Mouse (Mus musculus) embryo, embryonic 10.5 days (tissue): ENCODE measurements around the gene Dhx30.
"Not testable (repeated sequence)": the region's sequence is repeated elsewhere in the genome, so short reads cannot be mapped to it uniquely, and the experiment has no call there.

Experiments used
- DNase-seq: peaks from one replicate; pipeline ENCODE4 v3.0.0-alpha.2; 2015; ENCODE audit warnings: low spot score

Gene Dhx30

DNA sequence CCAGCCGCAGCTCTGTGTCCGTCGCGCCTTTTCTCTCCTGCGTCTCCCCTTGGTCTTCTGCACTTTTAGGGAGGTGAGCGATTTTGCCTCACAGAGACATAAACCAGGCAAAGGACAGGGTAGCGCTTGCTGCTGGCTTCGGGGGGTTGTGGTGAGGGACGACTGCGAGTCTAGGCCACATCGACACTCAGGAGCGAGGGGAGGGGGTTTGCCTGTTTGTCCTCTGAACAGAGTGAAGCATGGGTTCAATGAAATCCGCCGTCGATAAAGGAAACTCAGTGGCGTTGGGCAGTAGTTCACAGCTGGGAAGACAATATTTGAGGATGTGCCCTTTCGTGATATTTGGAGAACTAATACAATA is at the start of gene Dhx30:
Dhx30 (minus strand) TSS at position 52 of the 361 bp plus-strand sequence.
- DNase-seq: no peak

DNA sequence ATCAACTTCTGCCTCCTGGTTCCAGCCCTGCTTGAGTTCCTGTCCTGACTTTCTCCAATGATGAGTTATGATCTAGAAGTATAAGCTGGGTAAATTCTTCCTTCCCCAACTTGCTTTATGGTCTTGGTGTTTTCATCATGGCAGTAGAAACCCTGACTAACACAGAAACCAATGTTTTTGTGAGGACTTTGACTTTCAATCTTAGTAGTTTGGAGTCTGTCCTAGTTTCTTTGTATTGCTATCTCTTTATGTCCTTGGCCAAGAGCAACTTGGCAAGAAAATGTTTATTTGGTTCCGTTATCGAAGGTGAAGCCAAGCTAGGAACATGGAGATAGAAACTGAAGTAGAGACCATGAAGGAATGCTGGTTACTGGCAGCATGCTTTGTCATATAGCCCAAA is 45.4 kb upstream of the Dhx30 start:
- no peak for DNase-seq

DNA sequence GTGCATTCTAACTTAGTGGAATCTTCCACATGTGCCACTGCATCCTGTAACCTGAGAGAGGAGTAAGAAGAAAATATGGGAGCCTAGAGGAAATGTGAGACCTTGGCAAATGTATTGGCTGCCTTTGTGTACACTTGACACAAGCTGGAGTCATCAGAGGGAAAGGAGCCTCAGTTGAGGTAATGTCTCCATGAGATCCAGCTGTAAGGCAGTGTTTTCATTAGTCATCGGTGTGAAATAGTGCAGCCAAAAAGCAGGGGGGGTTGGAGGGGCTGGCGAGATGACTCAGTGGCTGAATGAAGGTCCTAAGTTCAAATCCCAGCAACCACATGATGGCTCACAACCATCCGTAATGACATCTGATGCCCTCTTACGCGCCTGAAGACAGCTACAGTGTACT is 44.8 kb upstream of the Dhx30 start:
- DNase-seq: no peak

DNA sequence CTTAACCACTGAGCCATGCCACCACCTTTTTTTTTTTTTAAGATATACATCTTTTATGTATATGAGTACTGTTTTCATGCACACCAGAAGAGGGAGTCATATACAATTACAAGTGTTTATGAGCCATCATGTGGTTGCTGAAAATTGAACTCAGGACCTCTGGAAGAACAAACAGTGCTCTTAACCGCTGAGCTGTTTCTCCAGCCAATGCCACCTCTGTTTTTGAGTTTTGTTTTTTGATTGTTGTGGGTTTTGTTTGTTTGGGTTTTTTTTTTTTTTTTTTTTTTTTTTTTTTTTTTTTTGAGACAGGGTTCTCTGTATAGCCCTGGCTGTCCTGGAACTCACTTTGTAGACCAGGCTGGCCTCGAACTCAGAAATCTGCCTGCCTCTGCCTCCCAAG is 42.9 kb upstream of the Dhx30 start:
- DNase-seq: not testable (repeated sequence)

DNA sequence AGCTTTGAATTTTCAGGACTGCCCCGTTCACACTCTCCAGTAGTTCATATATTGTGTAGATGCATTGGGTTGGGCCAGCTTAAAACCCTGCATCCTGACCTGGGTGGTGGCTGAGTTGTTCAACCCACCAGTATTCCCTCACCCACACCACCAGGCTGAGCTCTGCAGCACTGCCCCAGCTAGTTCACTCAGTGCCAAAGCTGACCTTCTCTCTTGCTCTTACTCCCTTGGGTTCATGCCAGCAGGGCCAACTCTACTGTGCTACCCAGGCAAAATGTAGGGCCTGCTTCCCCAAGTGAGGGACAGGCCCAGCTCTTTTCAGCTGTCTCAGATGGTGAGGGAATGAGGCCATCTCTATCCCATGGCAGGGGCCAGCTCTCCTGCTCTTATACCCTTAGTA is 41.4 kb upstream of the Dhx30 start:
- DNase-seq: no peak

DNA sequence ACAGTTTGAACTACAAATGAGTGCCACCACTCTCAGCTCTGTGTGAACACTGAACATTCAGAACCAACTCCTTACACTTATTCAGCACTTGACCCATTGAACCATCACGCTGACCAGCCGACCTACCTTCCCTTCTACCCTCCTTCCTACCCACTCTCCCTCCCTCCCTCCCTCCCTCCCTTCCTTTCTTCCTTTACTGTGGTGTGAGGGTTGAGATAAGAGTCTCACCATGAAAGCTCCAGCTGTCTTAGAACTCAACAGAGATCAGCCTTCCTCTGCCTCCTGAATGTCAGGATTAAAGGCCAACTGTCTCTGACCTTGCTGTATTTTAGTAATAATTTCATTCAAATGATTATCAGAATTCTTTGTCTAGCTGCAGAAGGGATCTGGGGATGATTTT is 31.0 kb upstream of the Dhx30 start:
- no peak for DNase-seq

DNA sequence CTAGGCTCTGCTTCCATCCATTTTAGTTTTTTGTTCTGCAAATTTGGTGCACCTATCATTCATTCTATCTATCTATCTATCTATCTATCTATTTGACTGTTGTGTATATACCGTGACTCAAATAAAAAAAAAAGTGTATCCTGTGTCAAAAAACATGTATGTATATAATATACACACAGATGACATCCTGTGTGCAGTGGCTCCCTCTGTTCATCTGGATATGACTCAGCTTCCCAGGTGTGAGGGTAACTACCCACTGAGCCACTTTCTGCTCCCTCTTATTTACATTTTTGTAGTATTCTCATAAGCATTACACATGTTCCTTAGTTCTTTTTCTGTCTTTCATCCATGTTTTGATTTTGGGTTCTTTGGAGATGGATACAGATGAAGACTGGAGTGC is 24.5 kb upstream of the Dhx30 start:
- no peak for DNase-seq

DNA sequence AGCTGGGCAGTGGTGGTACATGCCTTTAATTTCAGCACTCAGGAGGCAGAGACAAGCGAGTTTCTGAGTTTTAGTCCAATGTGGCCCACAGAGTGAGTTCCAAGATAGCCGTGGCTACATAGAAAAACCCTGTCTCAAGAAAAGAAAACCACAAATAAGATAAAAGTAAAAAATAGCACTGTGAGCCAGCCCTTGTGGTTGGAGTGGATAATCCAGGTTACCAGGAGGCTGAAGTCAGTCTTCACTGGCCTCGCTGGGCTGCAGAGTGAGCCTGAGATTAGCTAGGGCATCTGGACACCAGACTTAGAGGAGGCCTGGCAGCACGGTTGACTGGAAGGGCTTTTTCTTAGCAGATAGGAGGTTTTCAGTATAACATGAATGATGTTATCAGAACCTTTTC is 21.5 kb upstream of the Dhx30 start:
- DNase-seq: no peak

DNA sequence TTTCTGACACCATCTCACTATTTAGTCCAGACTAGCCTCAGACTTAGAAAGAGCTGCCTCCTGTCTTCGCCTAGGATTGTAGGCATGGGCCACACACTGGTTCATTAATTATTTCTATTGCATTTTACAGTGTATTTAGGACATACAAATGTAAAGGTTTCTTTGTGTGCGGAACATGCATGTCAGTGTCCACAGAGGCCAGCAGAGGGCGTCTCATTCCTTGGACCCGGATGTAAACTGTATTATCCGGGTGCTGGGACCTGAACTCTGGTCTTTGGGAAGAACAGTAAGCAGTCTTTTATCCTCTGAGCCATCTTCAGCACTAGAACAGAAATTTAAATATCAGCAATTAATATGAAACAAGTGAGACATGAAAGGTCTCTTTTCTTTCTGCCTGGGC is 16.5 kb upstream of the Dhx30 start:
- peak; percentile 23 for DNase-seq

DNA sequence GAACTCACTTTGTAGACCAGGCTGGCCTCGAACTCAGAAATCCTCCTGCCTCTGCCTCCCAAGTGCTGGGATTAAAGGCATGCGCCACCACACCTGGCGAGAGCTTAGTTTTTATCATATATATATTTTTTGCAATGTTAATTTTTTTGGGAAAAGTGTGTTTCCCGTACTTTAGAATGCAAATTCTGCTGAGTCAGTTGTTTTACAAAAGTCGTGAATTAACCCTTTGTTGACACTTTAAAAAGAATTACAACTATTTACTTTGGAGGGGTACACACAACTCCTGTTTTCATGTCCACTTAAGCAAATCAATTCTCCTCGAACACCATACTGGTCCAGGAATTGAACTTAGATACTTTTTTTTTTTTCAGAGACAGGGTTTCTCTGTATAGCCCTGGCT is 15.3 kb upstream of the Dhx30 start:
- DNase-seq: no peak

DNA sequence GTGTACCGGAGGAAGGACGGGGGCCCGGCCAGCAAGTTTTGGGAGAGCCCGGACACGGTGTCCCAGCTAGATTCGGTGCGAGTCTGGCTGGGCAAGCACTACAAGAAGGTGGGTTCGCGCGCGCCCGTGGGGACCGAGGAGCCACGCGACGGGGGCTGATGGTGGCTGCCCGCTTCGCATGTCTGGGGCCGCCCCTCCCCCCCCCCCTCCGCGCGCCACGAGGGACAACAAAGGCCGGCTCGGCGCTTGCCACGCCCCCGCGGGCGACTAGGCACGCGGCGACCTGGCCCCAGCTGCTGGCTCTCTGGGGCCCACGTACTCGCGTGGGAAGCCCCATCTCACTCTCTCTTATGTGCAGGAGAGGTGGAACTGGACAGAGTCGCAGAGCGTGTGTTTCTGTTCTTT is 14.6 kb upstream of the Dhx30 start:
- peak; percentile 65 for DNase-seq

DNA sequence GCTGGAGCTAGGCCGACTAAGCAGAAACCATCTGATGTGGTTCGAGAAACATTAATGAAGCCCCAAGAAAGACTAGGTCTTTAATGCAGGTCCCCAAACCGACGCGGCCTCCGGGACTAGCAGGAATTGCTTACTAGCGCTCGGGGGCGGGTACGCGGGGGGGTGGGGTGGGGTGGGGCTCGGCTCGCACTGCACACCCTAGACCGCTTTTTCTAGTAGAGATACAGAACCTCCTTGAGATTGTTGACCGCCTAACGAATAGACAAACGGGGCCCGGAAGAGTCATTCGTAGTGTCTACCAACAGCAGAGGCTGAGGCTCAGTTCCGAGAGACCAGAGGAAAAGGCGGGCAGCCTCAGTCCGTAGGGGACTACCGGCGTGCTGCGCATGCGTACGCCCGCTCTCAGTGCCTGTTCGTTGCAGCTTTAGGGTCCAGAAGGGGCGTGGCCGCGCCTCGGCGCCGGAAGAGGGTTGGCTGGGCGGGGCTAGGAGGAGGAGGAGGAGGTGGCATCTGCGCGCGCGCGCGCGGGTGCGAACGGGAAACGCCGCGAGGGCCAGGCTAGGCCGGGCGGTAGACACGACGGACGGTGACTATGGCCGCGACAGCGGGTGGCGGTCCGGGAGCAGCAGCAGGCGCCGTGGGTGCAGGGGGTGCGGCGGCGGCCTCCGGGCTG is 14.0 kb upstream of the Dhx30 start:
- DNase-seq: peak; percentile 100

DNA sequence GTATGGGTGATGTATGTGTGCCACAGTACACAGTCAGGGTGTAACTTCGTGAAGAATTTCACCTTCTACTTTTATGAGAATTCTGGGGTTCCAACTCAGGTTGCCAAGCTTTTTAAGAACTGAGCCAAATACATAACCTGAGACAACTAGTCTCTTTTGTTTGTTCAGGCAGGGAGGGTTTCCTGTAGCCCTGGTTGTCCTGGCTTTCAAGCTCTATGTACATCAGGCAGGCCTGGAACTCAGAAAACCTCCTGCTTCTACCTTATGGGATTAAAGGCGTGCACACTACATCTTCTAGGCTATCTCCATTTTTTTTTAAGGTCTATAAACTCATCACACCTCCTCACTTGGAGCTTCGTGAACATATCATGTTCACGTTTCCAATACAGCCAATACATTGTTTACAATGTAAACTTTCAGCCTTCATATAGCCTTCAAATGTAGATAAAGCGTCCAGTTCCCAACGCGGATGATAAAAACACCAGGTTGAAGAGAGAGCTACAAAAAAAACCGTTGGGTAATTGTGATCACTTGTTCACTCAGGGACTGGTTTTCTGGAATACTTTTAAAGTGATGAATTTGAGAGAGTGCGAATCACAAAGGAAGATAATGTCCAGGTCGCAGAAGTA is 13.4 kb upstream of the Dhx30 start:
- peak; percentile 36 for DNase-seq

DNA sequence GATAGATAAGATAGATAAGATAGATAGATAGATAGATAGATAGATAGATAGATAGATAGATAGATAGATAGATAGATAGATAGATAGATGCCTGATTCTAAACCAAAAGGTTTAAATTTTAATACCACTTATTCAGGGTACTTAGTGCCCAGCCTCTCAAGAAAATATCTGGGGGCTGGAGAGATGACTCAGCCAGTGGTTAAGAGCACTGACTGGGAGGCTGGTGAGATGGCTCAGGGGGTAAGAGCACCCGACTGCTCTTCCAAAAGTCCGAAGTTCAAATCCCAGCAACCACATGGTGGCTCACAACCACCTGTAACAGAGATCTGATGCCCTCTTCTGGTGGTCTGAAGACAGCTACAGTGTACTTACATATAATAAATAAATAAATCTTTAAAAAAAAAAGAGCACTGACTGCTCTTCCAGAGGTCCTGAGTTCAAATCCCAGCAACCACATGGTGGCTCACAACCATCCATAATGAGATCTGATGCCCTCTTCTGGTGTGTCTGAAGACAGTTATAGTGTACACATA is 6.4 kb upstream of the Dhx30 start:
- DNase-seq: not testable (repeated sequence)

DNA sequence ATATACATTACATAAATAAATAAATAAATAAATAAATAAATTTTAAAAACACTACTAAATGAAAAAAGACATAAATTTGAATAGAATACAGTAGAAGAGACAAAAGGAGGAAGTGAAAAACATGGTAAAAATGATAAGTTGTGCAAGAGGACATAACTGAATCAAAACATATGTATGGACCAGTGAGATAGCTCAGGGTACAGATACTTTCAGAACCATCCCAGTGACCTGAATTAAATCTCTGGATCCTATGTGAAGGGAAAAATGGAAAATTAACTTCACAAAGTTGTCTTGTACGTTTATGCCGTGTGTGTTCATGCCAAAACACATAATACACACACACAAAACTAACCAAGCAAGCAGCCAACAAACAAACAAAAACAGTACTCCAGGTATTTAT is 5.7 kb upstream of the Dhx30 start:
- no peak for DNase-seq

DNA sequence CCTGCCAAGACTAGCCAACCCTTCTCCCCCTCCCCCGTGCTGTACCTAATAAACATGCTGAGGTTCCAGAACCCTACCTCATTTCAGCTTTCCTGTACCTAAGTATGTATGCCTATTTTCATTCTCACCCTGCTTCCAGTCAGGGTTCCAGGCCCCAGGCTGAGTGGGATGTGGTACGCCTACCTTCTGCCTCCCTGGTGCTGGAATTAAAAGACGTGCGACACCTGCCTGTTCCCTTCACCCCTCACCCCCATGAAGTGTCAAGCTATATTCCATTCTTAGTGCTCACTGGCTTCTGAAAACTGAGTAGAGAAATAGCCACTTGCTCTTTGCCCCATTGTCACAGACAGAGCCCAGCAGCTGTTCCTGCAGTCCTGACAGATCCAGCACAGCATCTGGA is 3.8 kb upstream of the Dhx30 start:
- no peak for DNase-seq

DNA sequence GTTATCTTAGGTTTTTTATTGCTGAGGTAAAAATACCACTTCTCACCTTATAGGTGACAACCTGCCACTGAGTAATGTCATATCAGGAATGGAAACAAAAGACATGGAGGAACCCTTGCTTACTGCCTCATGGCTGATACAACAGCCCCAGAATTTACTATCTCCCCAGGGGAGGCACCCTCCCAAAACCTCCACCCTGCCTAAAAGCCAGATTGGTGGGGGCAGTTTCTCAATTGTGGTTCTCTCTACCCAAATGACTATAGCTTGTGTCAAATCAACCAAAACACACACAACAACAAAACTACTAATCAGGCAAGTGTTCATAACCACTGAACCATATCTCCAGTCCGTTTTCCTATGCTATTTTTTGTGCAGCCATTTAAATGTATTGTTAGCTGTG is 619 bp upstream of the Dhx30 start:
- DNase-seq: no peak

DNA sequence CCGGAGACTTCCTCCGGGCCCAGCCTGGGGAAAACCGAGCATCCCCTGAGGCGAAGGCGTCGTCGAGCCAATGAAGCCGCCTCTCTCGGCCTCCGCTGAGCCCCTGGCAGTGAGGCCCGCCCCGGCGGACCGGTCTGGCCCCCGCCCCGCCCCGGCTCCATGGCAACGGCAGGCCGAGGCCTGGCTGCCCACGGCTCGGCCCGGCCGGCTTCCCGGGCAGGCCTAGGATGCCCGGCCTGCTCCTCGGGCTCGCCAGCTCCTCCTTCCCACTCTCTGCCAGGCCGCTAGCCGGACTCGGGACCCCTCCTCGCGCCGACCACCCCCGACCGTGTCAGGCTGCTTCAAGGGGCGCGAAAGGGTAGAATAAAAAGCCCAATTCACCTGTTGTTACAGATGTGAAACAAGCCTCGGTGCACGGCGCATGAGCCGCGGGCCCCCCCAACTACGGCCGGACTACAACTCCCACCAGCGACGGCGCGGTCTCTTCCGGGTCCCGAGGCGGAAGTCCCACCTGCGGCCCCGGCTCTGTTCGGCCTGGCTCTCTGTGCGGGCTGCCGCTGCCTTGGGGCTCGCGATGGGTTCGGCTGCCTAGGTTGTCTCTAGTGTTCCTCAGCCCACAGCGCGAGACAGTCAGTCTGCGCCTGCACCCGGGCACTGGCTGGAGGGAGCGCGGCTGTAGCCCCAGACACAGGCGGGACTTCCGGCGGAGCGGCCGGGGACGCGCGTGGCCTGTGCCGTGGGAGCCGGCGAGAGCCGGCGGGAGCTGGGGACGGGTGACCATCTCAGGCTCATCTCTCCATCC is 452 bp downstream of the Dhx30 start, which contains the start of gene Smarcc1:
Smarcc1 (plus strand) TSS at position 732 of the 802 bp plus-strand sequence.
- peak; percentile 93 for DNase-seq

DNA sequence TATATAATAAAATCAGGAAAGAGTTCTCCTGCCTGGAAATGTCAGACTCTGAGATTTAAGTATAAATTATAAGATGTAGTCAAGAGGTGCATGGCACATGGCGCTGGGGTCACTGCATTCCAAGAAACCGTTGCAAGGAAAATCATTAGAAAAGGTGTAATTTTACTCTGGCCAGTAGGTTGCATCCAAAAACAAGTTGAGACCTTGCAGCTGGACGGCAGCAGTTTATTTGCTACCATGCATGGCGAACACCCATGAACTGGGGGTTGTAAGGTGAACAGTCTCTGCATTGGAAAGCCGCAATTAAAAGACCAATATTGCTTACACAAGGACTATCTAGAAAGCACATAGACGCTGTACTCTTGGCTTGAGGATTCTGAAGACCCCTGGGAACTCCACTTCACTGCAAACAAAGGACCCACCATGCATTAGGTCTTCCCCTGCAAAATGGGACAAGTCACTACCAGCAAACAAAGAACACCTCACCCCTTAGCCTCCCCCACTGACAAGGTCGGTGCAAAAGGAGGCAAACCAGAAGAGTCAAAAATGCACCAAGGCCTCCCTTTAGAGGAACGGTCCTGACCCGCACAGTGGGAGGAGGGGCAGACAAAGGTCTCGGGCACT is 1.2 kb downstream of the Dhx30 start:
- no peak for DNase-seq

DNA sequence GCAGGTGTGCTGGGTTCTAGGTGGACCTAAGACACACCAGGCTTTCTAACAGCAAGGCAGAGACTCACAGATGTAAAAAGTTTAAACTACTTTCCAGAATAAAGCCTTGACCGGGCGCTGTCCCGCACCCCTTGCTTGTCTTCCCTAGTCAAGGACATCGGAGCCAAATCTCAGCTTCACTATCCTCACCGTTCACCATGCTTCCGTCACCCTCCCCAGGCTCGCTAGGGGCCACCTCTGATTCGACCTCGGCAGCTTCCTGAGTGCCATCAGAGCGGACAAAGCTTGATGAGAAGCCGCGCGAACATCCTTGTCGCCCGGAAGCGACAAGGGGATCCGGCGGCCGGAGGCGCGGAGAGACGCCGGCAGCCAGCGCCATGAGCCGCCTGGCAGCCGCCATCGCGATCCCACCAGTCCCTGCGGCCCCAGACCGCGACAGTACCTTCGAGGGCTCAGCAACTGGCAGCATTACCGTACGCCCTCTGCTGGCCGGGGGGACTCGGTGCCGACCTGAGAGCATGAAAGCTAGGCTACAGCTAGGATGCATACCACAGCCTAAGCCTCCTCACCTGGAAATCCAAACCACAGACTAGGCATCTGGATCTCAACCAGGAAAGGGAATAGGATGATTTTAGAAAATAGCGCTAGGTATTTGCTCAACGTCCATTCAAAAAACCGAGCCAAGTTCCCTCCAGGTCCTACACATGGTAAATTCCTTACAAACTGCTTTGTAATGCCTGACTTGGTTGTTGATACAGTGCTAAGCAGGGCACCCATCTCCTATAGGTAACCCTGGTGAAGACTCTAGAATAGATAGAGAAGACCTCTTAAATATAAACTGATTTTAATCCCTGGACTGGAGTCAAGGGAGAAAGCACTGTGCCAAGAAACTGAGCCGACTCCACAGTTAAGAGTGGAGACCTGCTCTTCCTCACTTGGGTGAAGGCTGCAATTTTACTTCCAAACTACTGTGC is 16.7 kb downstream of the Dhx30 start:
- peak; percentile 96 for DNase-seq

DNA sequence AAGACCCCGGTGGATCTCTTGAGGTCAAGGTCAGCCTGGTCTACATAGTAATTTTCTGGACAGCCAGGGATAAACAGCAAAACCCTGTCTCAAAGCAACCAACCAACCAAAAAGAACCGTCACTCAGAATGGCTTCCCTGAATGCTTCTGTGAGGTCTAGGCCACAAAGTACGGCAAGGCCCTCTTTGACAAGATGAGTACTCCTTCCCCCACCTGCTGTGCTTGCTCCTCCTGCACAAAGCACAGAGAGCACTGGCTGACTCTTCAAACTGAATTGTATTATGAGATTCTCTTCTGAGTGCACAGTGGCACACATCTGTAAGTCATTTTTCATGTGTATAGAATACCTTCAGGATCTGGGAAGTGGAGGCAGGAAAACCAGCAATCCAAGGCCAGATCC is 19.8 kb downstream of the Dhx30 start:
- no peak for DNase-seq
